Mouse (Mus musculus): ENCODE data around the gene Snrpd2.
"Not testable (repeated sequence)": the region's sequence is repeated elsewhere in the genome, so short reads cannot be mapped to it uniquely, and the experiment has no call there.

- not testable (repeated sequence) for TF ChIP-seq MYOG (IDR thresholded peaks at IDR 0.05; ENCODE audit: control insufficient read depth, extremely low read depth, insufficient read length); CTCF (IDR thresholded peaks at IDR 0.05; ENCODE audit: control insufficient read depth, insufficient read depth, insufficient read length); MAX (IDR thresholded peaks at IDR 0.05); USF1 (IDR thresholded peaks at IDR 0.05; ENCODE audit: low read depth); CEBPB (IDR thresholded peaks at IDR 0.05; ENCODE audit: low read depth)
Observed at GRCm38 (mm10) chr7:19151121-19151520, 1.6 kb downstream of the Snrpd2 start.
